ENCODE assay signal across 16 mouse cellular contexts in genomic region chr12:110769660-110770297, GRCm38 (mm10). TPM values are rescaled to one million over a fixed set of nuclear protein-coding genes. Genes with fewer than 3 reads are reported as not detected.
DNase-seq lines count a peak whose midpoint lies in the region; ATAC-seq and TF ChIP-seq lines count a peak whose summit lies in the region.
"Had no signal": no experiment of that assay in that cellular context is flagged by ENCODE, and none has a peak within 500 bp of the region (broad histone marks: within the 10 kb centered on the region; RNA-seq: fewer than 3 reads in every experiment).

No protein-coding gene starts in this region.

- no peak overlapping the region for H3K9ac ChIP-seq in hindbrain, embryonic 13.5 days
- no peak overlapping the region for H3K9ac ChIP-seq in hindbrain, embryonic 12.5 days
- 0 out of 2 replicates have a peak overlapping the region, but pooled peaks have one; percentile 20 for H3K9ac ChIP-seq in midbrain, embryonic 16.5 days (ENCODE audit: low read depth, low read length)
- H3K9ac ChIP-seq in midbrain, embryonic 13.5 days (replicated peaks), result no peak overlapping the region
- H3K9ac ChIP-seq: lung, embryonic 14.5 days; stomach, embryonic 15.5 days had no signal

- H3K27ac ChIP-seq in hindbrain, embryonic 13.5 days, result peak overlapping the region; percentile 40; the same call in 1 of the 2 replicates
- H3K27ac ChIP-seq in hindbrain, embryonic 12.5 days, result no peak overlapping the region
- peak overlapping the region; percentile 39; the same call in 1 of the 2 replicates for H3K27ac ChIP-seq in midbrain, embryonic 16.5 days (ENCODE audit: low read length)
- H3K27ac ChIP-seq in midbrain, embryonic 13.5 days, result no peak overlapping the region; the same call in 1 of the 2 replicates
- peak overlapping the region; percentile 73 for H3K27ac ChIP-seq in olfactory bulb, adult 2 months (ENCODE audit: insufficient read depth, low read depth, low read length)
- H3K27ac ChIP-seq: heart, adult 2 months; kidney, postnatal 0 days; stomach, embryonic 15.5 days had no signal

- no peak overlapping the region for H3K4me3 ChIP-seq in hindbrain, embryonic 13.5 days
- no peak overlapping the region for H3K4me3 ChIP-seq in hindbrain, embryonic 12.5 days
- H3K4me3 ChIP-seq in midbrain, embryonic 16.5 days (ENCODE audit: low read depth, low read length), result no peak overlapping the region
- H3K4me3 ChIP-seq in midbrain, embryonic 13.5 days (replicated peaks), result no peak overlapping the region
- H3K4me3 ChIP-seq in olfactory bulb, adult 2 months (ENCODE audit: insufficient read depth, low read depth, low read length), result no peak overlapping the region
- H3K4me3 ChIP-seq: heart, adult 2 months; stomach, embryonic 15.5 days had no signal

- H3K27me3 ChIP-seq in hindbrain, embryonic 13.5 days, result no peaks in the 10 kb centered on the region
- H3K27me3 ChIP-seq in hindbrain, embryonic 12.5 days, result no peaks in the 10 kb centered on the region
- no peaks in the 10 kb centered on the region for H3K27me3 ChIP-seq in midbrain, embryonic 16.5 days (ENCODE audit: control insufficient read depth, insufficient read depth, low read depth, low read length)
- no peaks in the 10 kb centered on the region for H3K27me3 ChIP-seq in midbrain, embryonic 13.5 days
- H3K27me3 ChIP-seq: stomach, embryonic 15.5 days had no signal

- peak; percentile 69 for DNase-seq in brain, adult 2 months (ENCODE audit: low read depth, low spot score)
- no peak for DNase-seq in thymus, postnatal 14 days
- DNase-seq: cerebellum, adult 11-12 months; heart, adult 2 months; heart, postnatal 14 days; lung, embryonic 14.5 days; right cerebral cortex, postnatal 4 days; thymus, postnatal 25 days had no signal

- no peak for ATAC-seq in hindbrain, embryonic 13.5 days (ENCODE audit: low FRiP score)
- ATAC-seq in hindbrain, embryonic 12.5 days (ENCODE audit: low FRiP score), result no peak
- no peak for ATAC-seq in midbrain, embryonic 16.5 days
- ATAC-seq in midbrain, embryonic 13.5 days, result no peak
- ATAC-seq: intestine, embryonic 16.5 days had no signal

- no peak for TF ChIP-seq CTCF in olfactory bulb, adult 2 months (IDR thresholded peaks at IDR 0.05; ENCODE audit: insufficient read depth, low read depth, low read length)

- H3K4me2 ChIP-seq in hindbrain, embryonic 13.5 days, result no peak overlapping the region
- no peak overlapping the region for H3K4me2 ChIP-seq in hindbrain, embryonic 12.5 days (replicated peaks)
- H3K4me2 ChIP-seq in midbrain, embryonic 16.5 days (ENCODE audit: low read length), result no peak overlapping the region
- H3K4me2 ChIP-seq in midbrain, embryonic 13.5 days (replicated peaks), result no peak overlapping the region
- H3K4me2 ChIP-seq: lung, embryonic 14.5 days; stomach, embryonic 15.5 days had no signal

- WGBS in hindbrain, embryonic 13.5 days, result 71% methylated on average over 6 of the region's 6 CpGs
- WGBS in hindbrain, embryonic 12.5 days, result 76% methylated on average over 6 of the region's 6 CpGs
- WGBS in midbrain, embryonic 16.5 days, result 71% methylated on average over 6 of the region's 6 CpGs
- 81% methylated on average over 6 of the region's 6 CpGs for WGBS in midbrain, embryonic 13.5 days
- WGBS in olfactory bulb, adult 2 months, result 14% methylated on average over 6 of the region's 6 CpGs

- H3K4me1 ChIP-seq in hindbrain, embryonic 13.5 days (replicated peaks), result peaks cover 26% of the 10 kb centered on the region
- 0 out of 2 replicates have a peak, but pooled peaks cover 3% of the 10 kb centered on the region for H3K4me1 ChIP-seq in hindbrain, embryonic 12.5 days
- peaks cover 11% of the 10 kb centered on the region for H3K4me1 ChIP-seq in midbrain, embryonic 16.5 days (ENCODE audit: control insufficient read depth, insufficient read depth, low read length)
- H3K4me1 ChIP-seq in midbrain, embryonic 13.5 days (replicated peaks), result peaks cover 18% of the 10 kb centered on the region
- peaks cover 16% of the 10 kb centered on the region for H3K4me1 ChIP-seq in olfactory bulb, adult 2 months (ENCODE audit: control insufficient read depth, insufficient read depth, low read length)
- H3K4me1 ChIP-seq: stomach, embryonic 15.5 days had no signal

- no peaks in the 10 kb centered on the region for H3K9me3 ChIP-seq in hindbrain, embryonic 13.5 days
- H3K9me3 ChIP-seq in hindbrain, embryonic 12.5 days (replicated peaks), result no peaks in the 10 kb centered on the region
- no peaks in the 10 kb centered on the region for H3K9me3 ChIP-seq in midbrain, embryonic 16.5 days (replicated peaks; ENCODE audit: control insufficient read depth, low read length, poor library complexity, severe bottlenecking)
- H3K9me3 ChIP-seq in midbrain, embryonic 13.5 days, result no peaks in the 10 kb centered on the region
- H3K9me3 ChIP-seq: stomach, embryonic 15.5 days had no signal

- H3K36me3 ChIP-seq in hindbrain, embryonic 13.5 days, result no peaks in the 10 kb centered on the region
- H3K36me3 ChIP-seq in hindbrain, embryonic 12.5 days, result no peaks in the 10 kb centered on the region
- no peaks in the 10 kb centered on the region for H3K36me3 ChIP-seq in midbrain, embryonic 16.5 days (ENCODE audit: control insufficient read depth, insufficient read depth, low read length)
- no peaks in the 10 kb centered on the region for H3K36me3 ChIP-seq in midbrain, embryonic 13.5 days
- H3K36me3 ChIP-seq: stomach, embryonic 15.5 days had no signal

- no peak for TF ChIP-seq POLR2A in olfactory bulb, adult 2 months (IDR thresholded peaks at IDR 0.05; ENCODE audit: insufficient read depth, low read depth, low read length)

RNA-seq across cellular contexts. Expression of gene Wdr20, which starts 32.0 kb away (rescaled TPM):
- 26.0 and 26.3 TPM in 2 replicates for polyA plus RNA-seq in hindbrain, embryonic 13.5 days (2015; fragmentation: Nextera tagmentation; extraction: Ambion mirVana)
- 31.3 and 32.9 TPM in 2 replicates for polyA plus RNA-seq in hindbrain, embryonic 12.5 days (2016; fragmentation: Nextera tagmentation; extraction: Ambion mirVana)
- polyA plus RNA-seq in midbrain, embryonic 16.5 days (2015; fragmentation: Nextera tagmentation; extraction: Ambion mirVana), result 23.4 and 24.3 TPM in 2 replicates
- polyA plus RNA-seq in midbrain, embryonic 13.5 days (2015; fragmentation: Nextera tagmentation; extraction: Ambion mirVana), result 28.3 and 29.9 TPM in 2 replicates
- polyA plus RNA-seq in olfactory bulb, adult 2 months (2012; ENCODE audit: insufficient read depth, insufficient read length, low replicate concordance, missing spikeins), result not detected in 2 replicates

Comparison
In these comparisons a context has a peak if more than half of its experiments do, and no peak if none do; other contexts are left out.
1. H3K27ac ChIP-seq: peak in hindbrain, embryonic 13.5 days (single experiment), midbrain, embryonic 16.5 days (single experiment) and olfactory bulb, adult 2 months (single experiment); none in hindbrain, embryonic 12.5 days (single experiment) and midbrain, embryonic 13.5 days (single experiment).
2. RNA of gene Wdr20, which starts 32.0 kb away (polyA plus RNA-seq): 31.3 to 32.9 TPM in hindbrain, embryonic 12.5 days, 28.3 to 29.9 TPM in midbrain, embryonic 13.5 days, 26.0 to 26.3 TPM in hindbrain, embryonic 13.5 days and 23.4 to 24.3 TPM in midbrain, embryonic 16.5 days; not detected in olfactory bulb, adult 2 months; every median in the first group is over 10 times any median in the second.